Mouse (Mus musculus): ENCODE results near the gene Ucn2.

Gene Ucn2

DNA sequence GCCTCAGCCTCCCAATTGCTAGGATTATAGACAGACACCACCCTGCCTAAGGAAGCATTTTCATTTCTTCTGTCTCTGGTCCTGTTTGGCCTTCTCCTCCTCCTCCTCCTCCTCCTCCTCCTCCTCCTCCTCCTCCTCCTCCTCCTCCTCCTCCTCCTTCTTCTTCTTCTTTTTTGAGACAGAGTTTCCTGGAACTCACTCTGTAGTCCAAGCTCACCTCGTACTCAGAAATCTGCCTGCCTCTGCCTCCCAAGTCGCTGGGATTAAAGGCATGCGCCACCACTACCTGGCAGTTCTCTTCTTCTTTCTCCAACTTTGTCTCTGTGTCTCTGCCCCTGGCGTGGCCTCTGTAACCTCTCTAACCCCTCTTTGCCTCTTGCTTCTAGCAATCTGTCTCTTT, at the start of gene Ucn2:
Gene Ucn2 (plus strand): TSS at position 301 of the 400 bp plus-strand sequence.
- DNase-seq: no peak

DNA sequence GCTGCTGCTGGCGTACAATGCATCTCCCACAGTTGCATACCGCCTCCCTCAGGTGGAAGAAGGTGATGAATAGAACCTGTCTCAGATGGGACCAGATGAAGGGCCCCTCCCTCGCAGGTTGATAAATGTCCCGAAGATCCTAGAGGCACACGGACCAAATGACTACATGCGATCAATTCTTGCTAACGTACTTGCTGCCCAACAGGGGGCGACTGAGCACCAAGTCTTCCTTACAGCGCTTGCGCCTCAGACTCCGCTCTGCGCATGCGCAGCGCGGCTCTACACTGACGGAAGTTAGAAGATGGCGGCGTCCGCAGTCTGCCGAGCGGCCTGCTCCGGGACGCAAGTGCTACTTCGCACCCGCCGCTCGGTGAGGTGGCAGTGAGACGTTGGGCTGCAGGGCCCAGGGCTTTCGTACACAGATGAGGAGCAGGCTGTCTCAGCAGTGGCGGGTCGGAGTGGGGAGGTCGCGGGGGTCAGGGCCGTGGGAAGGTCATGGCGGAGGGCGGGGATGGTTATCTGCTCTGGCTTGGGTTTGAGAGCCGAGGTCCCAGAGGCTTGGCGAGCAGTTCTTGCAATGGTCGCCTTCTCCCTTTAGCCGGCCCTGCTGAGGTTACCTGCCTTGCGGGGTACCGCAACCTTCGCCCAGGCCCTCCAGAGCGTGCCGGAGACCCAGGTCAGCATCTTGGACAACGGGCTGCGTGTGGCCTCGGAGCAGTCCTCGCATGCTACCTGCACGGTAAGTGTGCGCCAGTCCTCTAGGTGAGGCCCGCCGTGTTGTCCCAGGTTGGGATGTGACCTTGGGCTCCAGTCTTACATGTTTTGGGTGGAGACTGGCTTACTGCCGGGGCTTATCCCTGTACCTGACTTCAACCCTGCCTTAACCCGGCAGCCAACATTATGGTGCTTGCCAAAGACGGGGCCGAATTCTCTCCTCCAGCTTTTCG, 49.1 kb upstream of the Ucn2 start, which contains the start of gene Uqcrc1:
Gene Uqcrc1 (plus strand): TSS at position 216 of the 947 bp plus-strand sequence.
- DNase-seq: peak; percentile 98

DNA sequence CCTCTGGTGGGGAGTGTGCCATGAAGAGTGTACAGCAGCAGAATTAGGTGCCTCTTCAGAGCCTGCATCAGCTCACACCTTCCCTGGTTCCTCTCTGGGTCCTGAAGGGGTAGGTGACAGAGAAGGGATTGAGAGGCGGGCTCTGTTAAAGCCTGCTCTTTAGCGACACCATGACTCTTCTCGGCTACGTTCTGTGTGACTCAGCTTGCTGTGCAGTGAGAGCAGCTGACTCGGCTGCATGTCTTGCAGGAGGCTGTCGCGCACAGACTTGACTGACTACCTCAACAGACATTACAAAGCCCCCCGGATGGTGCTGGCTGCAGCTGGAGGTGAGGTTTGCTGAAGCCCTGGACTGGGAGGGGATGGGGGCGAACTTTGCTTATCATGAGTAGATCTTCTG, 40.7 kb upstream of the Ucn2 start:
- no peak for DNase-seq

DNA sequence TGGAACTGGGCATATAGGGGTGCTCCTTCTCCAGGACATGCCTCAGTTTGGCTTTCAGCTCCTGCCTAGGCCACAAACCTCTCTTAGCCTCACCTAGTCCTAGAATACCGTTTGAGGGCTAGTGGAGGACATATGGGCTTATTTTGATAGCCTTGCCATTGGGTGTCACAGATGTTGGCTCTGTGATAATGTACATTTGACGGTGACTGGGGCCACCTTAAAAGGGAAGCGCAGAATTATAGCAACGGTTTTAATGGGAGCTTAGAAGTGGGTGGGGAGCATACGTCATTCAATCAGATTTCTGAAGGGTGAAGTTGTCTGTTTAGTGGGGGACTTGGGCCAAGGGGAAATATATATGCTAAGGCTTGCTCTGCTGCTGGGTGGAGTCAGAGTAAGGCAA, 40.2 kb upstream of the Ucn2 start:
- no peak for DNase-seq

DNA sequence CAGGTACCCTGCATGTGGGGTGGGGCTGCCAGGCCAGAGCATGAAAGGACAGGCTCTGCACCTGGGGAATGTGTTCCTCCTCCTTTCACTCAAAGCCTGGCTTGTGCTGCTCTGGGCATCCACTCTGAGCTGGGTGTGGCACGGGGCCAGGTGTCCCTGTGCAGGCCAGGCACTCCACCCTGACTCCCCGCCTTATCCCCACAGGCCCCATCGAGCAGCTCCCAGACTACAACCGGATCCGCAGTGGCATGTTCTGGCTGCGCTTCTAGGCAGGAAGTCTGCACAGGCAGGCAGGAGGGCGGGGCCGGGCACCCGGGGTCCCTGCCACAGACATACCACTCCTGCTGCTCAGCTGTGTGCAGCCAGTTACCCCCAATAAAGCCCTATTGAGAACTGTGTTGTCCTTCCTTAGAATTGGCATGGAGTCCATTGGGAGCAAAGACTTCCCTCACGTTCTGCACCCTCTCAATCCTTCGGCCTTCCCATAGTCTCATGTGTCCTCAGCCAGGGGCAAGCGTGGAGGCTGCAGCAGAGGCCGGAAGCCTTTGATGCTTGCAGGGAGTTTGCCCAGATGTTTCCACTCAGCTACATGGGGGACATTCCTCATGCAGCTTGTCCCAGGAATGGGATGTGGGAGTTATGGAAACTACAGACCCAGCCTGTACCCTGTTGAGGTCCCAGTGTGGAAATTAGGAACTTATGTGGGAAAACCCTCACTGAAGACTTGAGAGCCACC, 36.4 kb upstream of the Ucn2 start:
- peak; percentile 59 for DNase-seq

DNA sequence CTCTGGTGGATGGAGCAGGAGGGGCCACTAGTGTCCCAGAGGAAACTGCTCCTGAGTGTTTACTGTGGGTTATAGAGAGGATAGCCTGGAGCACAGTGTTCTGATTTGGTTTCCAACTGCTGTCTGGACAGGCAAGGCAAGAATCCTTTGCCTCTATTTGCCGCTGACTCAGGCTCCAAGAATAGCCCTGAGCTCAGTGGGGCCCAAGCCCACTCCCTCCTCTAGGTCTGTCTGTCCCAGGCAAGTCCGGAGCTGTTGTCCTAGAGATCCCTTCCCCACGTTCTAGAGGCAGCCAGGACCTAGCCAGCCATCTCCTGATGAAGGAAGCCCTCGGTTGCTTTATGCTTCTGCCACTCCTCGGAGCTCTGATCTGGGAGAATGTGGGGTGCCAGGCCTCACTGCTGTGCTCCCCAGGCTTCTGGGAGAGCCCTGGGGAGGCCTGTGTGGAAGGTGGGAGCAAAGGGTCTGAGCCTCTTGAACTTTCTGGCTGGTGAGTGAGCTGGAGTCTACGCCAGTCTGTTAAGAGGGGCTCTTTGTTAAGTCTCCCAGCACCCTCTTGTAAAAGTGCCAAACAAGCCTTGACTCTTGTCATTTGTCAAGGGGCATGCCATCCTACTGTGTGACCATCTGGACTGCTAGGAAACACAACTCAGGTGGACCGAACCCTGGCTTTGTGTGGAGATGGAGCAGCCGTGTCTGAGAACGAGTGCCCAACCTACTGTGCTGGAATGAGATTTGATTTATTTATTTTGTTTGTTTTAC, 35.7 kb upstream of the Ucn2 start:
- no peak for DNase-seq

DNA sequence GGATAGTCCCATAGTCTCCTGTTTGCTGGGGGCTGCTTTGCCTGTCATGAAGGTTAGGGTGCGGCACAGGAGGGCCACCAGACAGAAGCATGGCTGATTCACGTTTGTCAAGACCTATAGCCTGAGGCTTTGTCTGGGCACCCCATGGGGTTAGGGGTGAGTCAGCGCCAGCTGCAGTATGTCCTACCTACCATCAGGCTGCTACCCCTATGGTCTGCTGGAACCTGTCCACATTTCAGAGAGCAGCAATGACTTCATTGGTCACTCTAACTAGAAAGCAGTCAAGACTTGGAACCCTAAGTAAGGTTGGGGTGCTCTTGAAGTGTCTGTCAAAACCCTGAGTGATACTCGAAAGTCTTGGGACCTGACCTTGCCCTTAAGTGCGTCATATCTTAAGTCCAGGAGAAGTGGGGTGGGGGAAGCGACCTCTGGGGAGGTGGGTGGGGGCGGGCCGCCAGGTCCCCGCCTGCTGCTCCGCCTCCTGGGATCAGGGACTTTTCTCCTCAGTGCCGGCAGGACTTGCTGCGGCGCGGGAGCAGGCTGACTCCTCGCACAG, 32.7 kb upstream of the Ucn2 start, which contains the start of gene Col7a1:
Gene Col7a1 (plus strand): TSS at position 506 of the 556 bp plus-strand sequence.
- no peak for DNase-seq

DNA sequence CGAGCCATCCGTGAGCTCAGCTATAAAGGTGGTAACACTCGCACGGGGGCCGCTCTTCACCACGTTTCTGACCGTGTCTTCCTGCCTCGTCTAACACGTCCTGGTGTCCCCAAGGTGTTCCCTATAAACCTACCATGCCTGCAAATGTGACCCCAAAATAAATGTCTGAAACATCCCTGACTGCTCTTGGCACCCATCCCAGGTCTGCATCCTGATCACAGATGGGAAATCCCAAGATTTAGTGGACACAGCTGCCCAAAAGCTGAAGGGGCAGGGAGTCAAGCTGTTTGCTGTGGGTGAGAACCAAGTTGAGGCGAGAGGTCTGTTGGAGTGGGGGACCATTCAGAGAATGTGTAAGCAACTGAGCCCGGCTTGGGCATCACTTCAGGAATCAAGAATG, 30.6 kb upstream of the Ucn2 start:
- DNase-seq: no peak

DNA sequence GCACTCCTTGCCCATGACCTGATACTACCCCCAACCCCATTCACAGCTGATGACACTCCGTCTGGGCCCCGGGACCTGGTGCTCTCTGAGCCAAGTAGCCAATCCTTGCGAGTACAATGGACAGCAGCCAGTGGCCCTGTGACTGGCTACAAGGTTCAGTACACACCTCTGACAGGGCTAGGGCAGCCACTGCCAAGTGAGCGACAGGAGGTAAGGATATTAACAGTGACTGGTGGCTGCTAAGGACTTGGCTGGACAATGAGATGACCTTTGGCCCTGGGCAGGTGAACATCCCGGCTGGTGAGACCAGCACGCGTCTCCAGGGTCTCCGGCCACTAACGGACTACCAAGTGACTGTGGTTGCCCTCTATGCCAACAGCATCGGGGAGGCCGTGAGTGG, 30.0 kb upstream of the Ucn2 start:
- DNase-seq: no peak

DNA sequence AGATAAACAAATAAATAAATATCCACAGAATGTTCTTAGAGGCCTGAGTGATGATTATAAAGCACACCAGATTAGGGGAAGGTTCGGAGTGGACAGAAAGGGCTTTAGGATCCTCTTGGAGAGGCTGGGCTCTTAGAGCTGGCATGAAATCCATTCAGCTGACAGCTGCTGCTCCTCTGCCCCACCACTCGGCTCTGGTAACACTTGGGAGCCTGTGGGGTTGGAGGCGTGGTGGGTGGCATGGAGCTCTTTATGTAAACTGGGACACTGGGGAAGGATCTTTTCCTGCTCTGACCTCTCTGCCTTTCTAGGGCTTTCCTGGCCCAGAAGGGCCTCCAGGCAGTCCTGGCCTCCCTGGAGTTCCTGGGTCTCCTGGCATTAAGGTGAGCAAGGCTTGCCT, 22.2 kb upstream of the Ucn2 start:
- no peak for DNase-seq

DNA sequence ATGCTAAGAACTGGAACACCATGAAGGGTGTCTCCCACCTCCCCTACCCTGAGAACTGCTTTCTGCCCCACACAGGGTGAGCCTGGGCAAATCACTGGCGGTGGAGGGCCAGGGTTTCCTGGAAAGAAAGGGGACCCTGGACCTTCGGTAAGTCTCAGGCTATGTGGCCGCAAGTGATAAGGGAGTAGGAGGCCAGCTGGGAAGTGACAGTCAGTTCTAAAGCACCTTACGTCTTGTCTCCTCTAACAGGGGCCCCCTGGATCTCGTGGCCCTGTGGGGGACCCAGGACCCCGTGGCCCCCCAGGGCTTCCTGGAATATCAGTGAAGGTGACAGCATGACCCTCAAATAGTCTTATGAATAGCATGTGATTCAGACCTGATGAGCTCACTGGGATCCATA, 21.5 kb upstream of the Ucn2 start:
- no peak for DNase-seq

DNA sequence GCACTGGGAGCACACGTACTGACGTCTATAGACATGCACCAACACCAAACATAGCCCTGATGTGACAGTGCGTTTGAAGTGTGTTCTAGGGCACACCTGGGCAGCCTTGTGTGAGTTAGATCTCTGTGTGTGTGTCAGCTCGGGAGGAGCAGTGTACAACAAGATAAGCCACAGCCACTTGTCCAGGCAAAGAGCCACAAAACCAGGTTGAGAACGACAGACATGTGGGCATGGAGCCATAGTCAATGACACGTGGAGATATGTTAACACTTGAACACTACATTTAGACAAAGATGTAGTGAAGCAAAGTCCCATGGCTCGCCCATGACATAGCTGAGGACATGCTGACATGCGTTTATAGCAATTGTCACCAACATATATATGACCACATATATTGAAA, 15.2 kb upstream of the Ucn2 start:
- no peak for DNase-seq

DNA sequence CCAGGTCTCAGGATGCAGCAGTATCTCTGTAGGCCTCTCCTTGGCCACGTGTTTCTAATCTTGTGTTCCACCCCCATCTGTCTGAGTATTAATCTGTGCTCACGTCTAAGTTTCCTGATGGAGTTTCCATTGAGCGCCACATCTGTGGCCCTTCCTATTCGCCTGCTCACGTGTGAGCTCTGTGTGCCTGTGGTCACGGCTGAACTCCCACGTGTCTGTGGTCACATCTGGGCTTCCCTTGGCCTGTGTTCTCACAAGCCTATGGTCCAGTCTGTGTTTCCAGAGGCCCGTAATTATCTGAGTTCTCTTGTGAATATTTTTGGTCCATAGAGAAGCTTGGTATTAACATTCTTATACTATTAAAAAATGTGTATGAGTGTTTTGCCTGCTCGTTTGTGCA, 9.3 kb upstream of the Ucn2 start:
- no peak for DNase-seq

DNA sequence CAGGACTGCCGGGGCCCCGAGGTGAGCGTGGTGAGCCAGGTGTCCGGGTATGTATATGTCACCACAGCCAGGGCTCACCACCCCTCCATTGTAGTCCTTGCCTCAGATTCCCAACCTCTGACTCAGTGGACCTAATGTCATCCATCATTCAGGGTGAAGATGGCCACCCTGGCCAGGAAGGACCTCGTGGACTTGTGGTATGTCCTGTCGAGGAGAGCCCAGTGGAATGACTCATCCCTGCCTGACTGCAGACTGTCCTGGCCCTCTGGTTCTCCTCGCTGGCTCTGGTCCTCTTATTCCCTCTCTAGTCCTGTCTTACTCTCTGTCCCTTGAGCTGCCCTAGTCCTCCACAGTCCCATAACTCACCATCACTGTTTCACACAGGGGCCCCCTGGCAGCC, 7.8 kb upstream of the Ucn2 start:
- DNase-seq: no peak

DNA sequence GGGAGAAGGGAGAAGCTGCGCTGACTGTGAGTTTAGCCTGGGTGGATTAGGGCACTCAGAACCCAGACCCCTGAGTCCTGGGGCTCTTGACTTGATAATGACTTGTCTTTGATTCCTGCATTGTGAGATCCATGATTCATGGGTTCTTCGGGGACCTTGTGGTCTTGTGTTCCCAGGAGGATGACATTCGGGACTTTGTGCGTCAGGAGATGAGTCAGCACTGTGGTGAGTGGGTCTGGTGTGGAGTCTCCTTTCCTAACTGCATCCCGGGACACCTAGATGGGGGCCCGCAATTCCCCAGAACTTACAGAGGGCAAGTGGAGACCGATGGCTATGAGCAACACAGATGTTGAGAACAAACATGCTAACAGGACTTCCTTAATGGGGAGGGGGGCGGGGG, 3.3 kb upstream of the Ucn2 start:
- no peak for DNase-seq

DNA sequence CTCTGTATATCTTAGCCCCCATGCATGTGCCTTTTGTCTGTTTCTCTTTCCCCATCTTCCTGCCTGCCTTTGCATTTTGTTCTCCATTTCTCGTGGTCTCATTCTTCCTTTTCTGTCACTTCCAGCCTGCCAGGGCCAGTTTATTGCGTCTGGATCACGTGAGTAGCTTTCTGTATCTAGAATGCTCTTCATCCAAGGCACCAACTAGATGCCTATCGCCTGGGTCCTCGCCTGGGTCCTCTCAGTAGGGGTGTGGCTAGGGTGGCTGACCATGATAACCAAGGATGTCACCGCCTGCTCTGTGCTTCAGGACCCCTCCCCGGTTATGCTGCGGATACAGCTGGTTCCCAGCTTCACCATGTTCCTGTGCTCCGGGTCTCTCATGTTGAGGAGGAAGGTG, 2.6 kb upstream of the Ucn2 start:
- no peak for DNase-seq

DNA sequence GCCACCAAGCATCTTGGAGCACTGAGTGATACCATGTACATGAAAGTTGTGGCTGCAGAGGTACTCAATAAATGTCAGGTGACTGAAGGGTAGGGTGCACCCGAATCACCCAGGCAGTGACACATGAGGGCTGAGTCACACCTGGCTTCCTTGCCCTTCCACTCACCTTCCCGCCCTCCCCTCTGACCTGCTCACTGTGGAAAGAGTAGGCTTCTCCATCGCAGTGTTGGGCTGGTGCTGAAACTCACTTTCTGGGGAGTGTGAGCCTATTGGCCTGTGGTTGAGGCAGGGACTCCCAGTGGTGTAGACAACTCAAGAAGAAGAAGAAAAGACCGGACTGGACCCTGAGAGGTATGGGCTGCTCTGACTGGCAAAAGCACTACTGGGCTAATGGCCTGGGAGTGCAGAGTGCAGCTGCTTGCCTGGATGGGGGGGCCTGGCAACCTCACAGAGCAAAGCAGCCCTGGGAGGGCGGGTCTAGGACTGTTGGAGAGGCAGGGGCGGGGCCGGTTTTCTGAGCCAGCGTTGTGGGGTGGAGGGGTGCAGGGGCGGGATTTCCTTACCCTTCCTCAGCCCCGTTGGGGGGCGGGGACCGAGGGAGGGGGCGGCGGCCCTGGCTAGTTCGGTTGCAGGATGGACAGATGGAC, 2.0 kb downstream of the Ucn2 start:
- no peak for DNase-seq

DNA sequence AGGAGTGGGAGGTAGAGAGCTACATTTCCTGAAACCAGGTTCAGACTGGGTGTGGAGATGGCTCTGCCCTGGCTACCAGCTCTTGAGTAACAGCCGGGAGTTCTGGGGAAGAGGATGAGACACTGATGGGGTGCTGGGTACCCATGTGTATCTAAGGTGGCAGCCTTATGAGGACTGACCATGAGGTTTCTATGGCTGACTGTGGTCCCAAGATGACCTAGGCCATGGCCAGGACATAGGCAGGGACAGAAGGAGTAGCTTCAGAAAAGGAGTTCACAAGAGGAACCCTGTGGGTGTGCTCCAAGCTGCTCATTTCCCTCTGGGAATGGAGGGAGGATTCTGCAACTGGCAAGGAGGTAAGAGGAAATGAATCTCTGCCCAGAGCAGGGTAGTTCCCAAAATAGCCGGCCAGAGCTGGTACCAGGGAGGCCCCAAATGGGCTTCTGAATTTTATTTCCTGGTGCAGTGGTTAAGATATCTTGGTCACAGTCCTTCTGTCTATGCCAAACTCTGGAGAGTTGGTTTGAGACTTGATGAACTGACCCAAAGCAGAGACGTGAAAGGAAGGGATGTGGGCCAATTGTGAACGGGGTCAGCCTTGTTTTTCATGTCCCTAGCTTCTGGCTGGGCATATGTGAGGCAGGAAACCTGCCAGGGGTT, 4.1 kb downstream of the Ucn2 start:
- no peak for DNase-seq

DNA sequence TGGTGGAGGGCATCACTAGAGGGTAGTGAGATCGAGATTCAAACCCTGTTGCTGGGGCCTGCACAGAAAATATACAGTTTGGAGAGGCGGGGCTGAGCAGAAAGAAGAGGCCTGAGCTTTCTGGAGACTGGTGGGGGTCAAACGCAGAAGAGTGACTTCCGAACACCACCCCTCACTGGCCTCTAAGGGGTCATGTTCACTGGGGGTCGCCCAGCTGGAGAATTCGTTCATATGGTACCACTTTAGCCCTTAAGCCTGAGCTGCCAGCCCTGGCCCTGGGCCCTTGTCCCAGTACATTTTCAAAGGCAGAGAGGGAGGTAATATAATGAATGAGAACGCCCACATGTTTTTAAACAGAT, 4.6 kb downstream of the Ucn2 start:
- DNase-seq: peak; percentile 60

DNA sequence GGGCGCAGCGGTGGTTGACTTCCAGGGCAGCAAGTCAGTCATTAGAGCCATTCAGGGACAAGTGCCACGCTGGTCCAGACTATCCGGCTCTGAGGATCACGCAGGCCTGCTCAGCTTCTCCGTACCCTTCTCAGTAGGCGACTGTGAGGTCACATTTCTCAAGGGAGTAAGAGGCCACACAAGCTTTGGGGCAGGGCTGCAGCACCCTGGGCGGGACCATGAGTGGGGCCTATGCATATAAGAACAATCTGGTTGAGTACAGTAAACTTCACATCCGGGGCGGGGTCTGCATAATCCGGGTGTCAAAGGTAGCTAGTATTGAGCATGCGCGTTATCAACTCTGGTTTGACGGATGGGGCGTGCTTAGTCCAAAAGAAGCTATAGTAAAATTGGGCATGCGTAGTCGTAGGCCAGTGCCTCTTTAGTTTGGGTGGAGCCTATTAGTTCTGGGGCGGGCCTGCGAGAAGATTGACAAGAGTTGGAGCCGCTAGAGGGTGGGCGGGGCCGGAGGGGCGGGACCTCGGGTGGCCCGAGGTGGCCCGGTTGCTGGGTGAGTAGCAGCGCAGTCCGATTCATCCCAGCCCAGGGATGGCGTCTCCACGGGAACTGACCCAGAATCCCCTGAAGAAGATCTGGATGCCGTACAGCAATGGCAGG, 5.7 kb downstream of the Ucn2 start, which contains the start of gene Pfkfb4:
Gene Pfkfb4 (plus strand): TSS at position 351 of the 657 bp plus-strand sequence.
- peak; percentile 97 for DNase-seq

DNA sequence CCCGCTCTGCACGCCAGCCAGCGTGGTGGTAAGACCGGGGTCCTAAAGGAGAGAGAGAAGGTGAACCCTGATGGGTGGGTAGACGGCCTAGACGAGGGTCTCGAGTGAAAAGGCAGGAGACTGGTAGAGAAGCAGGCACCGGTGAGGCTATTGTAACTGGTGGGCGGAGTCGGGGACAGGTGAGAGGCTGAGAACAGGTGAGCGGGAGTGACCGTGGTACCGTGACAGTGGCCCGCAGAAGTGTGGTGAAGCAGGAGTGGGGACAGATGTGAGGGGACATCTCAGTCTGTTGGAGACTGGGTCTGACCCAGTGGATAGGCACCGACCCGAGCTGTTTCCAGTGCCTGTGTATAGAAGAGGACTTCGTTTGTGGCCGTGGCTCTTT, 6.3 kb downstream of the Ucn2 start:
- DNase-seq: no peak

Data from cerebellum, adult 11-12 months (tissue).